10 mouse cellular contexts compared by ENCODE assay signal in genomic region chr10:94595705-94596104, GRCm38 (mm10).
DNase-seq lines count a peak whose midpoint lies in the region; ATAC-seq and TF ChIP-seq lines count a peak whose summit lies in the region.
"Had no signal": no experiment of that assay in that cellular context is flagged by ENCODE, and none has a peak within 500 bp of the region (broad histone marks: within the 10 kb centered on the region; RNA-seq: fewer than 3 reads in every experiment).

No protein-coding gene starts in this region.

- TF ChIP-seq POLR2A in brain, embryonic 14.5 days (IDR thresholded peaks at IDR 0.05; ENCODE audit: borderline replicate concordance, extremely low read depth, insufficient read depth, insufficient read length, poor library complexity, severe bottlenecking) = no peak

- no peak for TF ChIP-seq CTCF in hindbrain, postnatal 0 days (IDR thresholded peaks at IDR 0.05; ENCODE audit: low read depth)
- no peak for TF ChIP-seq CTCF in brain, embryonic 14.5 days (IDR thresholded peaks at IDR 0.05; ENCODE audit: borderline replicate concordance, extremely low read depth, insufficient read depth, insufficient read length)

- H3K27ac ChIP-seq in hindbrain, postnatal 0 days = no peak overlapping the region
- H3K27ac ChIP-seq in hindbrain, embryonic 11.5 days (ENCODE audit: low read depth, low read length) = no peak overlapping the region
- H3K27ac ChIP-seq: hindbrain, embryonic 14.5 days had no signal

- no peaks in the 10 kb centered on the region for H3K27me3 ChIP-seq in hindbrain, postnatal 0 days (ENCODE audit: insufficient read depth, low read length)
- no peaks in the 10 kb centered on the region for H3K27me3 ChIP-seq in hindbrain, embryonic 11.5 days (ENCODE audit: control insufficient read depth, insufficient read depth, low read length)
- H3K27me3 ChIP-seq: CH12.LX had no signal

- WGBS in hindbrain, postnatal 0 days = 59% methylated on average over 9 of the region's 9 CpGs
- 89% methylated on average over 9 of the region's 9 CpGs for WGBS in hindbrain, embryonic 11.5 days

- no peak overlapping the region for H3K4me2 ChIP-seq in hindbrain, postnatal 0 days (ENCODE audit: low read depth, low read length)
- no peak overlapping the region for H3K4me2 ChIP-seq in hindbrain, embryonic 11.5 days (replicated peaks; ENCODE audit: low read depth, low read length)
- H3K4me2 ChIP-seq: hindbrain, embryonic 14.5 days had no signal

- H3K36me3 ChIP-seq in hindbrain, postnatal 0 days (ENCODE audit: insufficient read depth, low read length) = no peaks in the 10 kb centered on the region
- H3K36me3 ChIP-seq in hindbrain, embryonic 11.5 days (ENCODE audit: control insufficient read depth, insufficient read depth, low read length) = no peaks in the 10 kb centered on the region

- H3K9ac ChIP-seq in hindbrain, postnatal 0 days (replicated peaks; ENCODE audit: low read length) = no peak overlapping the region
- H3K9ac ChIP-seq in hindbrain, embryonic 11.5 days (ENCODE audit: low read depth, low read length) = no peak overlapping the region
- H3K9ac ChIP-seq: hindbrain, embryonic 14.5 days had no signal

- H3K4me1 ChIP-seq in hindbrain, postnatal 0 days (ENCODE audit: insufficient read depth, low read length) = no peaks in the 10 kb centered on the region
- H3K4me1 ChIP-seq in hindbrain, embryonic 11.5 days (replicated peaks; ENCODE audit: control insufficient read depth, insufficient read depth, low read length) = no peaks in the 10 kb centered on the region

- DNase-seq in hindbrain, postnatal 0 days (ENCODE audit: low spot score) = peak; percentile 64
- DNase-seq in hindbrain, embryonic 11.5 days (ENCODE audit: low spot score) = no peak
- DNase-seq in brain, embryonic 14.5 days (ENCODE audit: low read depth) = peak; percentile 87
- peak; percentile 69 to 82 for DNase-seq in frontal cortex, adult 2 months (ENCODE audit: extremely low spot score in 1 of 2, low spot score in 1 of 2)
- DNase-seq in left cerebral cortex, postnatal 25 days (ENCODE audit: low spot score in 2 of 2) = peak; percentile 55 to 93
- DNase-seq in spleen, postnatal 10 days (ENCODE audit: low spot score in 2 of 2) = no peak
- DNase-seq in kidney, adult 18-20 months = no peak
- no peak for DNase-seq in cerebellum, postnatal 4 days (ENCODE audit: low spot score in 2 of 2)

- intact Hi-C loops in left cerebral cortex, postnatal 25 days (cut with DNase I) = loop anchor here (5.0 kb wide), 1 partner anchor 73 kb away; no protein-coding TSS in a partner anchor

- no peaks in the 10 kb centered on the region for H3K9me3 ChIP-seq in hindbrain, postnatal 0 days (ENCODE audit: low read length)
- no peaks in the 10 kb centered on the region for H3K9me3 ChIP-seq in hindbrain, embryonic 11.5 days (ENCODE audit: control insufficient read depth, low read length)

- H3K4me3 ChIP-seq in hindbrain, postnatal 0 days (ENCODE audit: low read length) = no peak overlapping the region
- H3K4me3 ChIP-seq in hindbrain, embryonic 11.5 days (ENCODE audit: low read depth, low read length) = no peak overlapping the region

- peak; percentile 77 for ATAC-seq in hindbrain, postnatal 0 days
- ATAC-seq in hindbrain, embryonic 11.5 days (ENCODE audit: low FRiP score) = no peak

Comparison
In these comparisons a context has a peak if more than half of its experiments do, and no peak if none do; other contexts are left out.
1. DNase-seq: peak in hindbrain, postnatal 0 days (single experiment), brain, embryonic 14.5 days (single experiment), frontal cortex, adult 2 months (2 of 2) and left cerebral cortex, postnatal 25 days (2 of 2); none in hindbrain, embryonic 11.5 days (single experiment), spleen, postnatal 10 days (0 of 2), kidney, adult 18-20 months (single experiment) and cerebellum, postnatal 4 days (0 of 2).